Mouse (Mus musculus): Measurements from ENCODE around the gene Iqub. TPM values are rescaled to one million over a fixed set of nuclear protein-coding genes. Genes with fewer than 3 reads are reported as not detected.

Iqub gene
- total RNA-seq, 2 experiments from 2014 or later = not detected

DNA sequence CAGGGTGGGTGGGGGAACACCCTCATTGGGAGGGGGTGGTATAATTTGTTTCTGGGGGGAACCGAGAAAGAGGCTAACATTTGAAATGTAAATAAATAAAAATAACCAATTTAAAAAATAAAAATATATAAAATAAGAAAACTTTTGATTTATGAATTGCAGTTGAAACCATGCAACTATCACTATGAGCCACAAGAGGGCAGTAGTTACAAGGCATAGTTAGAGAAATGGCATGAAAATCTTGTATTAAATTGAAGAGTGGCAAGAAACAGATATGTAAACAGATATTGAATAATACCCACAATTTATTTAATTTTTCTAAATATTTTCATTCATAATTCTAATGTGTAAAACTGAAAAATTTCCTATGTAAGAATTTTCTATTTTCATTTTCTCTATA is 24.5 kb downstream of the Iqub start:
- no peak for ATAC-seq (replicated peaks; ENCODE audit: low FRiP score, poor library complexity, severe bottlenecking)

DNA sequence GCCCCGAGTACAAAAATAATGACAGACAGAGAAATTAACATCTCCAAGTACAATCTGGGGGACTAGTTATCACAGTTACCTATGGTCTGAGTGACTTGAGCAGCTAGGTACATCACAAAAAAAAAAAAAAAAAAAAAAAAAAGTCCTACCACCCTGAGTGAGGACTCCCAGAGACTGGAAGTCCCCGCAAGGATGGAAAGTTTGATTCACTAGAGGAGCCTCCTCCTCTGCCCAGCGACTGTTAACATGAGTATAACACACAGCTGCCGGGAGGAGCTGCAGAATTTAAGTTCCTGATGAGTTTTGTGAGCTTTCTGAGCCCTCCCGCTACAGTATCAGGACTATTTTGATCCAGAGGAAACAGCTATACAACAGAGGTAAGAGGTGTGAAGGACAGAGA is 28.3 kb downstream of the Iqub start:
- no peak for ATAC-seq (replicated peaks; ENCODE audit: low FRiP score, poor library complexity, severe bottlenecking)

DNA sequence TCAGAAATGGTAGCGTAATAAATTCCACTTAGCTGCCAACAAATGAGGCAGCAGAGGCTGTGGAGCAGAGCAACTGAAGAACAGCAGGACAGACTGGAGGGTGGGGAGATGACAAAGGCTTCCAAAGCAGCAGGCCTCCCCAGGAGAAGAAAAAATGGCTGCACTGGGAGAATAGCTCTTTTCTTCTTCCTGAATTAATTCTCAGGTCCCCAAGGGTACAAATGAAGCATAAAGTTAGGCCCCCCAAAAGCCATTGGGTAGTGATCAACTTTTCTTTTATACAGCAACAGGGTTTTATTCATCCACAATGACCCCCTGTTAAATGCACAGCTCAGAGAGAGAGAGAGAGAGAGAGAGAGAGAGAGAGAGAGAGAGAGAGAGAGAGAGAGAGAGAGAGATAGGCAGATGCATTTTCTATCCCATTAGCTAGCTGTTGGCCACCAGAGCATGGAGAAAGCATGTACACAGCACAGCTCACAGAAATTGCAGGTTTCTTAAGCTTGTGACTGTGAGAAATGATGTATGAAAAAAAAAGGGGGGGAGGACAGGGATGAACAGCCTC is 44.2 kb downstream of the Iqub start:
- no peak for ATAC-seq (replicated peaks; ENCODE audit: low FRiP score, poor library complexity, severe bottlenecking)

GRCm38 (mm10) chr6:24470135-24470534 is 44.7 kb downstream of the Iqub start:
- no peak for ATAC-seq (replicated peaks; ENCODE audit: low FRiP score, poor library complexity, severe bottlenecking)

DNA sequence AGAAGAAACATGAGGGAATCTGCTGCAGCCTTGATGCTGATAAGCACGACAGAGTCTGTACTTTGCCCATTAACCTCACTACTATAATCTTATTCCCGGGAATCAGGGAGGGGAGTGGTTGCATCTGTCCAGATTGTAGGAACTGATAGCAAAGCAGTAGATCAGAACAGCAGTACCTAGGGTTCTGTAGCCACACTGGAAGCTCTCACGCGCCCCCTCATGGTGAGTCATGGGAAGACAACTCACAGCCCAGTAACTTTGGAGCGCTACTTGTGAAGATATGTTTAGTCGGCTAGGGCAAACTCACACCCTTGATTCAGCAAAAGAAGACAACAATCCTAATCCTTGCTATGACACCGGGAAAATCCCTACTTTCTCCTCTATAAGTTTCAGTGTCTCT is 58.8 kb downstream of the Iqub start:
- ATAC-seq (replicated peaks; ENCODE audit: low FRiP score, poor library complexity, severe bottlenecking) = no peak

DNA sequence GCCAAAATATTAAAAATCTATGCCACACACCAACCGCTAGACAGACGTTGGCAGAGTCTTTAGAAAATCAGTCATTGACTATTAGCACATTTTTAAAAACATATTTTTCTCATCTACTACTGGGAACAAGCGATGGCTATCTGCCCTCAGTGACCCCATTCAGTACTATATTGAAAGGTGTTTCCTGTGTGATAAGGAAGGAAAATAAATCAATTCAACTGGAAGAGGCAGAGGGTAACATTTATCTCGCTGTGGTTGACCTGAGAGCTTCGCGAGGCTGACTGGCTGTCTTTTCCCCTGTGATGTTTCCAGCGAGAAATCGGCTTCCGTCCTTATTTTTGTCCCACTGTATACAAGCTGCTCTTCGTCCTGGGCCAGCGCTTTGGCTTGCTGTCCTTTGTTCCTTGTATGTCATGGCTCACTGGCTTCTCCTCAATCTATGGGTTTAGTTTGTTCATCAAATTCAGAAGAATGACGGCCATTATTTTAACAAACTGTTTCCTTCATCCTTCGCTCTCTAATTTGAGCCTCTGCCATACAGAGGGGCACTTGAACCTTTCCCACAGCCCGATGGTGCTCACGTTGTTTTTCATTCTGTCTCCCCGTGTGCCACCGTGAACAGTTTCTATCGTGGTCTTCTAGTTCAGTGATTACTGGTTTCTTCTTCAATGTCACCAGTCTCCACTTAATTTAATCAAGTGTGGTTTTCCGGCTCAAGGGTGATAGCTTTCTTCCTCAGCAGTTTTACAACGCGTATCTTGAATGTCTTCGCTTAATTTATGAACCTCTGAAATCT is 63.6 kb downstream of the Iqub start:
- ATAC-seq (replicated peaks; ENCODE audit: low FRiP score, poor library complexity, severe bottlenecking) = no peak

DNA sequence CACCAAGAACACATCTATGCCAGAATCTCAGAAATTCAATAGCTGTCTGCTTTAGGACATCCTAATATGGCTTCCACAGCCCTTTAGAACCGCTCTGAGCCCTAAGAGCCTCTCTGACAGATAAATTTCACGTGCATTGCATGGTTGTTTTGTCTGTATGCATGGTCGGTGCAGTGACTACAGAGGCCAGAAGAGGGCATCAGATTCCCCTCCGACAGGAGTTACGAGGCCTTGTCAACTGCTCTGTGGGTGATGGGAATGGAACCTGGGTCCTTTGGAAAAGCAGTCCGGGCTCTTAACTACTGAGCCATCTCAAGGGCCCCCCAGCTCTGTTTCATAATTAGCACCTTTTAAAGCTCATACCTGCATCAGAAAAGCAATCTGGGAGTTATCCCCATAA is 64.6 kb downstream of the Iqub start:
- no peak for ATAC-seq (replicated peaks; ENCODE audit: low FRiP score, poor library complexity, severe bottlenecking)

- ATAC-seq (replicated peaks; ENCODE audit: low FRiP score, poor library complexity, severe bottlenecking) = no peak
Observed at GRCm38 (mm10) chr6:24416056-24416455, 98.8 kb downstream of the Iqub start.

- ATAC-seq (replicated peaks; ENCODE audit: low FRiP score, poor library complexity, severe bottlenecking) = no peak
Observed at GRCm38 (mm10) chr6:24415500-24415899, 99.4 kb downstream of the Iqub start.

DNA sequence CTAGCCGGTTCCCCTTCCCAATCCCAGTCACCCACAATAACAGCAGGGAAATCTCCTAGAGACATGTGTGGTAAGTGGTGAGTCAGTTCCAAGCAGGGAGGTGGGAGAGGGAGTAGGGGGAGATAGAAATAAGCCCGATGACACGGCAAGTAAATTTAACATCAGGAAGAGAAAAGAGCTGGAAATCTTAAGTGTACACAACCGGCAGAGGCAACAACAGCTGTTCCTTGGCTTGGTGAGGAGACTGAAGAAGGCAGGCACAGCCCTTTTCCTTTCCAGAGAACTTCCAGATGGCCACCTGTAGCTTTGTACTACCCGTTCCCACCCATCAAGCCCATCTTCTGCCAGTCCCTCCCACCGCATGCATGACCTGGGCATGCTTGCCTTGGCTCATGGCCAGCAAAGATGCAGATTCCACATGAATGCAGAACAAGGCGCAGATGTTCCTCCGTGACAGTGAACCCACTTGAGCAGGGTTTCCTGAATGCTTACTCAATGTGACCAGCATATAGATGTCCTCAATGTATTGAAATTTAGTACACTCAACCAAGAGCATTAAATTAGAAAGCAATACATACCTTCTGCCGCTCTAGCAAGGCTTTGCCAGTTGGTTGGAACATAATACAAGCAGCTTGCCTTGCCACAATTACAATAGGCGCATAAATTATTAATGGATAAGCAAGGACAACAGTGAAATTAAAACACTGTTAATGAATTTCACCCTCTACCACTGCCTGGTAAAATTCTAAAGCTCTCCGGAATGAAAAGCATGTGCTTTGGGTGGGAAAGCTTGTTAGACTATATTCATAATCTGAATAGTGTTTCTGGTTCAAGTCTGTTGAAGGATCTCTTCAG is 106.1 kb downstream of the Iqub start:
- ATAC-seq (replicated peaks; ENCODE audit: low FRiP score, poor library complexity, severe bottlenecking) = no peak

DNA sequence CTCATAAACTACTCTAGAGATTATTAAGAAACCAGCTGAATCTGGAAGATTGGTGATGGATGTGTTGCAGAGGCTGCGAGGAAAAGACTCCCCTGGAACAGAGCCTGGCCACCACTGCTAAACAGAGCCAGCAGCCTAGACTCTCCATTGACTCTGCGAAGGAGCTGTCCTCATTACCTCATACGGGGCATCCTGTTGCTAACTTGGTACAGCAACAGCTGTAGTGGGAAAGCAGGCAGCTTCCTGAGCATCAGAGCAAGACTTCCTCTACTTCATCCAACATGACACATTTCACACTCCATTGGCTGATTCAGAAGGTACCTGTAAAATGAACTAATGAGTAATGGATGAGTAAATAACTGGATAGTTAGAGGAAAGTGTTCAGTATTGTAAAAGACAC is 107.1 kb downstream of the Iqub start:
- ATAC-seq (replicated peaks; ENCODE audit: low FRiP score, poor library complexity, severe bottlenecking) = no peak

- no peak for ATAC-seq (replicated peaks; ENCODE audit: low FRiP score, poor library complexity, severe bottlenecking)
Observed at GRCm38 (mm10) chr6:24397237-24397647, 117.6 kb downstream of the Iqub start.

Other genes starting within 250 kb of the Iqub start
- 14.0 and 24.2 TPM in 2 replicates for gene Ndufa5, start 12.9 kb upstream of the Iqub start, total RNA-seq (2015; ENCODE audit: low replicate concordance)
- gene Ndufa5, start 12.9 kb upstream of the Iqub start, total RNA-seq (2017; ENCODE audit: low replicate concordance) = 44.5 and 82.2 TPM in 2 replicates
- not detected in 2 replicates for gene Asb15, start 13.1 kb upstream of the Iqub start, total RNA-seq (2015; ENCODE audit: low replicate concordance)
- gene Asb15, start 13.1 kb upstream of the Iqub start, total RNA-seq (2017; ENCODE audit: low replicate concordance) = not detected in 2 replicates
- not detected in 2 replicates for gene Lmod2, start 82.7 kb upstream of the Iqub start, total RNA-seq (2015; ENCODE audit: low replicate concordance)
- not detected in 2 replicates for gene Lmod2, start 82.7 kb upstream of the Iqub start, total RNA-seq (2017; ENCODE audit: low replicate concordance)
- gene Wasl, start 149.9 kb upstream of the Iqub start, total RNA-seq (2015; ENCODE audit: low replicate concordance) = 13.2 and 18.8 TPM in 2 replicates
- 13.1 and 17.4 TPM in 2 replicates for gene Wasl, start 149.9 kb upstream of the Iqub start, total RNA-seq (2017; ENCODE audit: low replicate concordance)
- not detected in 2 replicates for gene Hyal6, start 218.2 kb upstream of the Iqub start, total RNA-seq (2015; ENCODE audit: low replicate concordance)
- not detected in 2 replicates for gene Hyal6, start 218.2 kb upstream of the Iqub start, total RNA-seq (2017; ENCODE audit: low replicate concordance)
- not detected in 2 replicates for gene Hyal4, start 233.3 kb upstream of the Iqub start, total RNA-seq (2015; ENCODE audit: low replicate concordance)
- gene Hyal4, start 233.3 kb upstream of the Iqub start, total RNA-seq (2017; ENCODE audit: low replicate concordance) = not detected in 2 replicates